Mouse (Mus musculus) frontal cortex, postnatal 14 days (tissue): ENCODE data around the gene Draxin.
A peak's percentile ranks its signal among the peaks of the same experiment; 100 is the strongest.
"Not testable (repeated sequence)": the region's sequence is repeated elsewhere in the genome, so short reads cannot be mapped to it uniquely, and the experiment has no call there.

Experiments
- DNase-seq, 2 experiments: peaks; one replicate each; pipeline ENCODE4 v3.0.0; 2022; ENCODE audit warnings: low spot score in 2 of 2

Gene Draxin

GRCm38 (mm10) chr4:148151267-148152168 lies 21.0 kb upstream of the Draxin start, which contains the start of gene Fbxo6:
Gene Fbxo6 (minus strand): TSS chr4:148152140.
- peak; percentile 76 to 81 for DNase-seq

GRCm38 (mm10) chr4:148150953-148151266 lies 20.4 kb upstream of the Draxin start:
- DNase-seq: no peak

- DNase-seq: no peak
Measured at GRCm38 (mm10) chr4:148150242-148150641, 19.7 kb upstream of the Draxin start.

DNA sequence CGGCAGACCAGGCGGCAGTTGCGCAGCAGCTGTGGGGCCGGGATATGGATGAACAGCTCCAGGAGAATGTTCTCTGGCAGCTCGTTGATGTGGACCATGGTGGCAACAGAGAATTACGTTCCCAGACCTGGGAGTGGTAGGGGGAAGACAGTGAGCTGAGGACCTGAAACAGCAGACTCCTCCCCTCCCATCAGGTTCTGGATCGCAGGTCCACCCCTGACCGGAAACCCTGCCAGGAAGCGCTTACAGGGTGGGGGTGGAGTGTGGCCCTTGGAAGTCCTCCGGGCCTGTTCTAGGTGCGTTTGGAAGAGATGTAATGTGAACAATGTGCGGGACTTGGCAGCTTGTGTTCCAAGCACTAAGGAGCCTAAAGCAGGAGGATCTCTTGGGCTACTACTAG lies 19.0 kb upstream of the Draxin start:
- DNase-seq: no peak

DNA sequence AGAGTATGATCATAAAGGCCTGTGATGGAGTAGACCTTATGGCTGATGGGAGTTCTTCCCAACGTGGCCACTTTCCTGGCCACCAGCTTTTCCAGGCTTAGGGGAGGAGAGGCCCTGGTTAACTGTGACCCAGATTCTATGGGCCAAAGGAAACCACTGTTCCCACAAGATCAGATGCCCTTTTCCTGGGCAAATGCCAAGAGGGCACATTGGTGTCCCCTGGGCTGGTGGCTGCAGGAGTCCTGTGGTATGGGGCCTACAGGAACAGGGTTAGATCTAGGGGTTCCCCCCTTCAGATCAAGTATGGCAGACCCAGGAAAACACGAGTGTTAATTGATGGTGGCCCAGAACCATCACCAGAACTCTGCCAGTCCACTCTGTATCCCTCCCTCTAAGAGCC lies 17.2 kb upstream of the Draxin start:
- DNase-seq: no peak

DNA sequence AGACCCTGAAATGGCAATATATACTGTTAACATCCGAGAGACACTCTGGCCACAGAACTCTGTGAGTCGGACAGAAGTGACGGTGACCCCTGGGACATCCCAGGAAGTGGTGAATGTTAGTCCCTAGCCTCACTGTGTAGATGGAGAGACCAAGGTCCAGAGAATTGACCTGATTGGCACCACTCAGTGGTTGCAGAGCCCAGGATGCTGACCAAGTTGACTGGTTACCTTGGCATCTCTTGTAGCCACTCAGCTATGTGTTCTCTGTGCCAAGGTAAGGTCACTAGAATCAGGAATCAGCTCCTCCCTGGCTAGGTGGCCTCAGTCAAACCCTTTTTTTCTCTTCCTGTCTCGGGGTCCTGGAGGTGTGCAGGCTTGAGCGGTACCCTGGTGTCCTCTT lies 13.2 kb upstream of the Draxin start:
- no peak for DNase-seq

- DNase-seq: peak; percentile 88 to 93
Measured at GRCm38 (mm10) chr4:148140098-148141011, 9.9 kb upstream of the Draxin start.

- DNase-seq: no peak
Measured at GRCm38 (mm10) chr4:148139767-148140097, 9.2 kb upstream of the Draxin start.

- no peak for DNase-seq
Measured at GRCm38 (mm10) chr4:148137503-148137902, 7.0 kb upstream of the Draxin start.

- DNase-seq: no peak
Measured at GRCm38 (mm10) chr4:148134988-148135387, 4.5 kb upstream of the Draxin start.

GRCm38 (mm10) chr4:148131497-148132081 lies 1.1 kb upstream of the Draxin start:
- no peak for DNase-seq

GRCm38 (mm10) chr4:148130133-148130532 lies 365 bp downstream of the Draxin start, which contains the start of gene Mad2l2:
Gene Mad2l2 (plus strand): TSS chr4:148130384.
- no peak for DNase-seq

DNA sequence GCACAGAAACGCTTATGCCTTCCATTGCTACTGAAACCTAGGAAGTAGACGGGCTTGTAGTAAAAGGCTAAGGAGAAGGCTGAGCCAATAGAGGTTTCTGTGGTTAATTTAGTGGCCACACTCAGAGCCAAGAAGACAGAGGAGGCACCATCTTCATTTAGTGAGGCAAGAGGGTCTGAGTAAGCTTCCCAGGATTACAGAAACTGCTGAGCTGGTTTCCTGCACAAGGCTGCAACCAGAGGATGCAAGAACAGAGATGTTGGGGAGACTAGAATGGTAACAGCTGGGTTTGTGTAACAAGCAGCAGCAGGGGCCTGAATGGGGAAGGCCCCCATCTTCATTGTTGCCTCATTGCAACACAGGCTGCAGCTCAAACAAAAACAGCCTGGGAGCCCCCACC lies 1.8 kb downstream of the Draxin start:
- no peak for DNase-seq

GRCm38 (mm10) chr4:148128241-148128640 lies 2.3 kb downstream of the Draxin start:
- no peak for DNase-seq

DNA sequence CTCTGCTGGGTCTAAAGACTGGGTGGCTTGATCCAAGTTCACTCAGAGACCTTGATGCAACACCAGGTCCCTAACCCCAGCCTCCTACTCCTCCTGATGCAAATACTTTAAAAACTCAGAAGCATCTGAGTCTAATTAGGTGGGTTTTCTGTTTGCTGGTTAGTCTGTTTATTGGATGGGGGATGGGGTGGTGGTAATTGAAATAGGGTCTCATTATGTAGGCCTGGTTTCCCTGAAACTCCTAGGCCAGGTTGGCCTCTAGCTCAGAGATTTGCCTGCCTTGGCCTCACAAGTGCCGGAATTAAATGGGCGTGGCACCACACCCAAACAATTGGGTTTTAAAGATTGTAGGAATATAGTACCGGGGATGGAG lies 7.8 kb downstream of the Draxin start:
- no peak for DNase-seq

DNA sequence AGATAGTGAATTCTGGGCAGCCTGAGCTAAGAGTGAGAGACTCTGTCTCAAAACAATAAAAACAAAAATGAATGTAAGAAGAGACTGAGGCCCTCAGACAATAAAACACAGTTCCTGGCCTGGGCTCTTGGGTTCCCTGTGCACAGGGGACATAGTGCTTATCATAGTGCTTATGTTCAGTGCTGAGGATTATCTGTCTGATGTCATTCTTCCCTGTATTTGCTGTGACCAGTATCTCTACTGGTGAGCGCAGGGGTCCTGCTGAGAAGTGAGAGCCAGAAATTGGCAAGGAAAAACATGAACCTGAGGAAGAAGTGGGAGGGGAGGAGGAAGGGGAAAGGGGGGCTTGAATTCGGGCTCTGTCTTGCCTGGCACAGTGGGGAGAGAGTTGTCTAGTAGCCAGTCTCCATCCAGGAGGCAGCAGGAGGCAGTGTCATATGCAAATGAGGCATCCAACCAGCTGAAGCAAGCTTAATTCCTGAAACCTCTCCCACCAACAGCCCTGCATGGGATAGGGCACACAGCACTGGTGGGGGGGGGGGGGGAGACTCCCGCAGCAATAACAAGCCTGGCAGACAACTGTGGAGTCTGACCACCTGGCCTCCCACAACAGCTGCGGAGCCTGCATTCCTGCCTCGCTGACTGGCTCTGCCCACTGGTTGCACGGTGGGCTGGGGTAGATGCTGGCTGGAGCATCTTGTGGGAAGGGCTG lies 8.4 kb downstream of the Draxin start:
- no peak for DNase-seq

DNA sequence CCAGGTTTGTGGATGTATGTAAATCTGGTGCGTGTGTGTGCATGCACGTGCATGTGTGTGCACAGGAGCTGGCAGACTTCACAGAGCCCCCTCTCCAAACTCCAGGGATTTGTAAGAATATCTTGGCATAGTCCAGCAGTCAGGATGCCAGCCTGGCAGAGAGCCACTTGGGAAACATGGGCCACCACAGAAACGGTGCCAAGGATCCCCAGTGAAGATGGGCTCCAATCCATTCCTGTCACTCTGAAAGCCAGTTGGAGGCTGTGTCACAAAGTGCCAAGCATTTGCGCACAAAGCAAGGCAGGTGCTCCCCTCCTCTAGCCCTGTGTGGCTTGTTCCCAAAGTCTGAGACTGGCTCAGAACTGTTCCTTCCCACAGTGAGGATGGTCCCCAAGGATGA lies 9.1 kb downstream of the Draxin start:
- peak; percentile 46 to 59 for DNase-seq

- DNase-seq: no peak
Measured at GRCm38 (mm10) chr4:148120555-148120954, 9.9 kb downstream of the Draxin start.

DNA sequence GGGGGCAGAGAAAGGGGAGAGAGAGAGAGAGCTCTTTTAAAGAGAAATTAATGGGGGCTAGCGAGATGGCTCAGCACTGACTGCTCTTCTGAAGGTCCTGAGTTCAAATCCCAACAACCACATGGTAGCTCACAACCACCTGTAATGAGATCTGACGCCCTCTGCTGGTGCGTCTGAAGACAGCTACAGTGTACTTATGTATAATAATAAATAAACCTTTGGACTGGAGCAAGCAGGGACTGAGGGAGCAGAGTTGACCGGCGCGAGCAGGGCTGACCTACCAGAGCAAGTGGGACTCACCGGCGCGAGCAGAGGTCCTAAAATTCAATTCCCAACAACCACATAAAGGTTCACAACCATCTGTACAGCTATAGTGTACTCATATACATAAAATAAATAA lies 10.9 kb downstream of the Draxin start:
- not testable (repeated sequence) for DNase-seq

DNA sequence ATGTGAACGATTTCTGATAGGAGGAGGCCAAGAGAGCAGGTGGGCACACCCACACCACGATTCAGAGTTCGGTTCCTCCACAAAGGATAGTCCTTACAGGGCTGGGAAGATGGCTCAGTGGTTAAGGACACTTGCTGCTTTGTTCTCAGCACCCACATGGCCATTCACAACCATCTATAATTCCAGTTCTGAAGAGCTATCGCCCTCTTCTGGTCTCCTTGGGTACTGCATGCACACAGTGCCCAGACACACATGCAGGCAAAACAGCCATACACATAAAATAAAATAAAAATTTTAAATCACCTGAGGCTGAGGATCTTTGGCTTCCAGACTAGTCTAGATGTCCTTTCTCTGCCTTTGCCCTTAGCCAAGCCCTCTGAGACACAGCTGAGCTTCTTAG lies 13.1 kb downstream of the Draxin start:
- DNase-seq: no peak

DNA sequence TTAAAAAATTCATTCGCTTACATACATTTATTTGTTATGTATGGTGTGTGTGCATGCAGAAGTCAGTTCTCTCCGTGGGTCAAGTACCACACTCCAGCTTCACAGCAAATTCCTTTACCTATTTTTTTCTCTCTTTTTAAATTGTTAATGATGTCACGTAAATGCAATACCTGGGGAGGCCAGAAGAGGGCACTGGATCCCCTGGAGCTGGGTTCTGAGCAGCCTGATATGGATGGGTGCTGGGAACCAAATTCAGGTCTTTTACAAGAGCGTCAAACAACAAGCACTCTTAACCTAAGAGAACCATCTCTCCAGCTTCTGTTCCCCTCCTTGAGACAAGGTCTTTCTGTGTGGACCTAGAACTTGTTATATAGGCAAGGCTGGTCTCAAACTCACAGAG lies 13.8 kb downstream of the Draxin start:
- no peak for DNase-seq

GRCm38 (mm10) chr4:148115467-148115866 lies 15.0 kb downstream of the Draxin start:
- DNase-seq: no peak
